Mouse (Mus musculus): Measurements from ENCODE around the gene Zfp114. TPM values are rescaled to one million over a fixed set of nuclear protein-coding genes. Genes with fewer than 3 reads are reported as not detected.

Zfp114 gene
- polyA plus RNA-seq, 1 experiment: 1.9 TPM

DNA sequence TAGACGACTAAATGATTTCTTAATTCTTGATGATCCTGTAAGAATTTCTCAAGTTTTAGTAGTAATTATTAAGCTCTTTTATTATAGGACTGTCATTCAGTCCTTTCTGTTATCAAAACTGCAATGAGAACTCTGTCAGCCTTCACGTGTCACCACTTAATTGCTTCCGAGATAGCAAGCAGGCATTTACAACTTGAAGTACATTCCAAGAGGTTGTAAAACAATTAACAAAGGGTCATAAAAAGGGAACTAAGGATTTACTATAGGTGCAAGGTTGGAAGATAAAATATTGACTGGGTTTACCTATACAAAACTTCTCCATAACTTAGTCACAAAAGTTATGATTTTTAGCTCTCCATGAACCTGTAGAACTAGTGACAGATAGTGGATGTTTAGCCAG, 18.3 kb downstream of the Zfp114 start:
- Histone ChIP-seq H3K27ac (ENCODE audit: insufficient read depth, low read length) (no peak overlapping the region), H3K4me1 (ENCODE audit: control insufficient read depth, insufficient read depth, low read length) (peaks cover 3% of the 10 kb centered on the region), H3K36me3 (ENCODE audit: control insufficient read depth, insufficient read depth, low read length, poor library complexity, severe bottlenecking) (peaks cover 3% of the 10 kb centered on the region; the same call in 1 of the 2 replicates), H3K27me3 (ENCODE audit: control insufficient read depth, insufficient read depth, low read length, poor library complexity, severe bottlenecking) (no peaks in the 10 kb centered on the region), H3K4me3 (ENCODE audit: low read depth, low read length) (no peak overlapping the region), H3K9me3 (replicated peaks; ENCODE audit: control insufficient read depth, insufficient read depth, low read length, poor library complexity, severe bottlenecking) (peaks cover 2% of the 10 kb centered on the region; the same call in 1 of the 2 replicates), H3K9ac (ENCODE audit: low read depth, poor library complexity, severe bottlenecking) (no peak overlapping the region)
- TF ChIP-seq EP300 (IDR thresholded peaks at IDR 0.05; ENCODE audit: insufficient read depth, low read depth, low read length) (no peak), CTCF (IDR thresholded peaks at IDR 0.05; ENCODE audit: low read depth, low read length) (no peak), POLR2A (IDR thresholded peaks at IDR 0.05; ENCODE audit: insufficient read depth, low read length) (no peak)

DNA sequence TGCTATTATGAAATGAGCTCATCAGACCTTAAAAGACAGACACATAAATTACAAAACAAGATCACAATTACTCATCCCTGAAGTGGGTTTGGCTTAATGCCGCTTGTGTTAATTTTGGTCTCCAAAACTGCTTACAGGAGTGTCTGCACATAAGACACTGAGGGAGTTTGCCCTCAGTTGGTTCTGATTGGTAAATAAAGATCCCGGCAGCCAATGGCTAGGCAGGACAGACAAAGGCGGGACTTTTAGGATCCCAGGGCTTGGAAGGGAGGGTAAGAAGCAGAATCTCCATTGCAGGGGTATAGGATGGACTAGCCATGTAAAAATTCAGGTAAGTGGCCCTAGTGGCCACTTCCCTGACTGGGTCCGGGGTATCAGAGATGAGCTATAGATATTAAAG, 22.1 kb downstream of the Zfp114 start:
- TF ChIP-seq POLR2A (IDR thresholded peaks at IDR 0.05; ENCODE audit: insufficient read depth, low read length) (no peak), CTCF (IDR thresholded peaks at IDR 0.05; ENCODE audit: low read depth, low read length) (no peak), EP300 (IDR thresholded peaks at IDR 0.05; ENCODE audit: insufficient read depth, low read depth, low read length) (no peak)
- Histone ChIP-seq H3K4me3 (ENCODE audit: low read depth, low read length) (no peak overlapping the region), H3K27me3 (ENCODE audit: control insufficient read depth, insufficient read depth, low read length, poor library complexity, severe bottlenecking) (no peaks in the 10 kb centered on the region), H3K9me3 (replicated peaks; ENCODE audit: control insufficient read depth, insufficient read depth, low read length, poor library complexity, severe bottlenecking) (peaks cover 7% of the 10 kb centered on the region), H3K36me3 (ENCODE audit: control insufficient read depth, insufficient read depth, low read length, poor library complexity, severe bottlenecking) (peaks cover 27% of the 10 kb centered on the region), H3K9ac (ENCODE audit: low read depth, poor library complexity, severe bottlenecking) (no peak overlapping the region), H3K4me1 (ENCODE audit: control insufficient read depth, insufficient read depth, low read length) (no peaks in the 10 kb centered on the region), H3K27ac (ENCODE audit: insufficient read depth, low read length) (no peak overlapping the region)

DNA sequence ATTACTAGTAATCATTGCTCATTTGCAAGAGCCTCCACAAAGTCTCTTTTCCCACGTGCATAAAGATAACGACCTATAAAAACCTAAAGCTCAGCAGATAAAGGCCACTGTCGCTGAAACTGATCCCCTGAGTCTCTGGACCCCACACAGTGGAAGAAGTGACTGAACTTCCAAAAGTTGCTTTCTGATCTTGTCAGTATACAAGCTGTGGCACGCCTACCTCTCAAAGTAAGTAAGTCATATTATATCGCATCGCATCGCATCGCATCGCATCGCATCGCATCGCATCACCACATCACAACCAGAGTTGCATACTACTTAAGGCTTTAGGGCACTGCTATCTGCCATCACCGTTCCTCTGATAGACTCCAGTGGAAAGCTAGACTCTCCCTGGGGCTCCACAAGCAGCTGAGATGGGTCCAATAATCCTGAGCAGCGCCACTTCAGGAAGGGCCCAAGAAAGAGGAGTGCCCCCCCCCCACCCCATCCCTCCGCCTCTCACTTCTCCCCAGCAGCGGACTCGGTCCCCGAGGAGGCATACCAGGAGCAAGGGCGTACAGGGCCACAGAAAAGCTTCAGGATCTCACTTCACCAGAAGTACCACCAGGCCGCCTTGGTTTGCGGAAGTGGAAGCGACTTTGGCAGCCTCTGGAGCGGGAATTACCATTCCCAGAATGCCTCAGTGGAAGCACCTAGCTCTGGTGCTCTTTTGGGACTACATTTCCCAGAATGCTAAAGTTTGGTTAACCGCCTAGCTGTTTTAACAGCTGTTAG, 32.8 kb downstream of the Zfp114 start:
- Histone ChIP-seq H3K36me3 (ENCODE audit: control insufficient read depth, insufficient read depth, low read length, poor library complexity, severe bottlenecking) (peaks cover 2% of the 10 kb centered on the region), H3K4me1 (ENCODE audit: control insufficient read depth, insufficient read depth, low read length) (peaks cover 1% of the 10 kb centered on the region), H3K4me3 (ENCODE audit: low read depth, low read length) (peak overlapping the region; percentile 97), H3K9me3 (replicated peaks; ENCODE audit: control insufficient read depth, insufficient read depth, low read length, poor library complexity, severe bottlenecking) (no peaks in the 10 kb centered on the region), H3K27ac (ENCODE audit: insufficient read depth, low read length) (no peak overlapping the region), H3K9ac (ENCODE audit: low read depth, poor library complexity, severe bottlenecking) (peak overlapping the region; percentile 82), H3K27me3 (ENCODE audit: control insufficient read depth, insufficient read depth, low read length, poor library complexity, severe bottlenecking) (no peaks in the 10 kb centered on the region; the same call in 1 of the 2 replicates)
- TF ChIP-seq EP300 (IDR thresholded peaks at IDR 0.05; ENCODE audit: insufficient read depth, low read depth, low read length) (no peak), CTCF (IDR thresholded peaks at IDR 0.05; ENCODE audit: low read depth, low read length) (no peak), POLR2A (IDR thresholded peaks at IDR 0.05; ENCODE audit: insufficient read depth, low read length) (no peak)

DNA sequence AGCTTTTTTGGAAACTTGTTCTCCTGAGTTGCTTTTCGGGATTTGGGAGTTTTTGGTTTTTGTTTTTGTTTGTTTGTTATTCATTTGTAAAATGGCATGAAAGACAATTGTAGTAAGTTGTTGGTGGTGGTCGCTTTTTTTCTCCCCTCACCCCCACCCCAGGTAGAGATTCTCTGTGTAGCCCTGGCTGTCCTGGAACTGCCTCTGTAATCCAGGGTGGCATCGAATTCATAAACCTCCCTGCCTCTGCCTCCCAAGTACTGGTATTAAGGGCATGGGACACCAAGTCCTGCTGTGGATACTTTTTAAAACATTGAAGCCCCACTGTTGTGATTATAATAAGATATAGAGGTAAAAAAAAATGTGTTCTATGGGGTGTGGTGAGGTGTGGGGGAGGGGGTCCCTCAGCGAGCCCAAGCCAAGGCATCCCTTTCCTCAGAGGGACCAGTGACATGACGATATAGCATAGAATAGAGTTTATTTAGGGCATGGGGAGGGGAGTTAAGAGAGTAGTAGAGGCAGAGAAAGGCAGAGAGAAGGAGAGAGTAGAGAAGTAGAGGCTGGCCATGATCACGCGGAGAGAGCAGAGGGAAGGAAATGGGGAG, 33.5 kb downstream of the Zfp114 start:
- Histone ChIP-seq H3K27me3 (ENCODE audit: control insufficient read depth, insufficient read depth, low read length, poor library complexity, severe bottlenecking) (no peaks in the 10 kb centered on the region; the same call in 1 of the 2 replicates), H3K9ac (ENCODE audit: low read depth, poor library complexity, severe bottlenecking) (no peak overlapping the region), H3K9me3 (replicated peaks; ENCODE audit: control insufficient read depth, insufficient read depth, low read length, poor library complexity, severe bottlenecking) (no peaks in the 10 kb centered on the region), H3K4me3 (ENCODE audit: low read depth, low read length) (no peak overlapping the region), H3K27ac (ENCODE audit: insufficient read depth, low read length) (no peak overlapping the region), H3K4me1 (ENCODE audit: control insufficient read depth, insufficient read depth, low read length) (peaks cover 1% of the 10 kb centered on the region), H3K36me3 (ENCODE audit: control insufficient read depth, insufficient read depth, low read length, poor library complexity, severe bottlenecking) (peaks cover 2% of the 10 kb centered on the region; the same call in 1 of the 2 replicates)
- TF ChIP-seq POLR2A (IDR thresholded peaks at IDR 0.05; ENCODE audit: insufficient read depth, low read length) (no peak), CTCF (IDR thresholded peaks at IDR 0.05; ENCODE audit: low read depth, low read length) (no peak), EP300 (IDR thresholded peaks at IDR 0.05; ENCODE audit: insufficient read depth, low read depth, low read length) (no peak)

DNA sequence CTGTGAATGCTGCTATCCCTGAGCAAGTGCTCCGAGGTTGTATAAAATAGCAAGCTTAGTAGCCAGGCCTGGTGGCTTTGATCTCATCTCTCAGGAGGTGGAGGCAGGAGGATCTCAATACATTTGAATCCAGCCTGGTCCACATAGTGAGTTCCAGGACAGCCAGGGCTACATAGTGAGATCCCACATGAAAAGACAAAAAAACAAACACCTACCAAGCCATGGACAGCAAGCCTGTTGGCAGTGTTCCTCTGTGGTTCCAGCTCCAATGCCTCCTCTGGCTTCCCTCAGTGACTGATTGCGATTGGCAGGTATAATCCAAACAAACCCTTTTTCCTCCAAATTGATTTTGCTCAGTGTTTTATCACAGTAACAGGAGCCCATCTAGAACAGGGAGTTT, 35.4 kb downstream of the Zfp114 start:
- Histone ChIP-seq H3K9me3 (replicated peaks; ENCODE audit: control insufficient read depth, insufficient read depth, low read length, poor library complexity, severe bottlenecking) (no peaks in the 10 kb centered on the region), H3K9ac (ENCODE audit: low read depth, poor library complexity, severe bottlenecking) (no peak overlapping the region), H3K27ac (ENCODE audit: insufficient read depth, low read length) (no peak overlapping the region), H3K4me3 (ENCODE audit: low read depth, low read length) (no peak overlapping the region), H3K4me1 (ENCODE audit: control insufficient read depth, insufficient read depth, low read length) (peaks cover 1% of the 10 kb centered on the region), H3K36me3 (ENCODE audit: control insufficient read depth, insufficient read depth, low read length, poor library complexity, severe bottlenecking) (no peaks in the 10 kb centered on the region), H3K27me3 (ENCODE audit: control insufficient read depth, insufficient read depth, low read length, poor library complexity, severe bottlenecking) (peaks cover 1% of the 10 kb centered on the region; the same call in 1 of the 2 replicates)
- TF ChIP-seq POLR2A (IDR thresholded peaks at IDR 0.05; ENCODE audit: insufficient read depth, low read length): no peak
- TF ChIP-seq CTCF (IDR thresholded peaks at IDR 0.05; ENCODE audit: low read depth, low read length): no peak
- TF ChIP-seq EP300 (IDR thresholded peaks at IDR 0.05; ENCODE audit: insufficient read depth, low read depth, low read length): no peak

DNA sequence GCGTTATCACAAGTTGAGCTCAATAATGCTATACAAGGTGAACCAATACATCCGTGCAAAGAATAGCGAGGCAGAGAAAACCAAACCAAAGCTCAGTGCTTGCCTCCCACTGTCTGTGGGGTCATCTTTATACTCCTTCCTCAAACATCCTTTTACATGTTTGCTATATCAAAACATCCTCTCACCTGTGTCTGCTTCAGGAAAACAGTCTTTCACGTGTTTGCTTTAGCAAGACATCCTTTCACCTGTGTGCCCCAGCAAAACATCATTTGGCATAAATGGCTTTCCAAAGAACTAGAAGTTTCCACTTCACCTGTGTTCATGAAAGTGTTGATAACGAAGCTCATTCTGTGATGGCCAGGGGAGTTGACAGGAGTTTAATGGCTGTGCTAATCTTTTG, 36.5 kb downstream of the Zfp114 start, which contains the start of gene Zfp111:
Gene Zfp111 (minus strand): TSS at position 101 of the 400 bp plus-strand sequence.
- no peak for TF ChIP-seq EP300 (IDR thresholded peaks at IDR 0.05; ENCODE audit: insufficient read depth, low read depth, low read length)
- no peaks in the 10 kb centered on the region for H3K9me3 ChIP-seq (replicated peaks; ENCODE audit: control insufficient read depth, insufficient read depth, low read length, poor library complexity, severe bottlenecking)

More for the DNA sequence above, 36.5 kb downstream of the Zfp114 start, which contains the start of gene Zfp111:
- H3K4me3 ChIP-seq (ENCODE audit: low read depth, low read length): no peak within 1 kb of the TSS
- peaks cover 1% of the 10 kb centered on the region; the same call in 1 of the 2 replicates for H3K27me3 ChIP-seq (ENCODE audit: control insufficient read depth, insufficient read depth, low read length, poor library complexity, severe bottlenecking)
- no peaks in the 10 kb centered on the region for H3K36me3 ChIP-seq (ENCODE audit: control insufficient read depth, insufficient read depth, low read length, poor library complexity, severe bottlenecking)
- H3K4me1 ChIP-seq (ENCODE audit: control insufficient read depth, insufficient read depth, low read length): peaks cover 1% of the 10 kb centered on the region
- no peak within 1 kb of the TSS for H3K27ac ChIP-seq (ENCODE audit: insufficient read depth, low read length)
- H3K9ac ChIP-seq (ENCODE audit: low read depth, poor library complexity, severe bottlenecking): no peak within 1 kb of the TSS

Other genes starting within 250 kb of the Zfp114 start
- not detected in 2 replicates for gene Vmn1r179, start 248.1 kb upstream of the Zfp114 start, polyA plus RNA-seq (2011; ENCODE audit: insufficient read depth, insufficient read length, low read depth, missing spikeins)
- gene Vmn1r180, start 224.4 kb upstream of the Zfp114 start, polyA plus RNA-seq (2011; ENCODE audit: insufficient read depth, insufficient read length, low read depth, missing spikeins): not detected in 2 replicates
- gene Vmn1r181, start 200.4 kb upstream of the Zfp114 start, polyA plus RNA-seq (2011; ENCODE audit: insufficient read depth, insufficient read length, low read depth, missing spikeins): 0.15 TPM in 1 of 2 replicates, not detected in the other
- gene V1rd19, start 173.4 kb upstream of the Zfp114 start, polyA plus RNA-seq (2011; ENCODE audit: insufficient read depth, insufficient read length, low read depth, missing spikeins): not detected in 2 replicates
- gene Vmn1r183, start 121.8 kb upstream of the Zfp114 start, polyA plus RNA-seq (2011; ENCODE audit: insufficient read depth, insufficient read length, low read depth, missing spikeins): not detected in 2 replicates
- gene Zfp180, start 93.1 kb upstream of the Zfp114 start, polyA plus RNA-seq (2011; ENCODE audit: insufficient read depth, insufficient read length, low read depth, missing spikeins): 16.9 and 18.2 TPM in 2 replicates
- 1.3 and 1.4 TPM in 2 replicates for gene Zfp112, start 62.7 kb upstream of the Zfp114 start, polyA plus RNA-seq (2011; ENCODE audit: insufficient read depth, insufficient read length, low read depth, missing spikeins)
- gene Zfp235, start 40.9 kb upstream of the Zfp114 start, polyA plus RNA-seq (2011; ENCODE audit: insufficient read depth, insufficient read length, low read depth, missing spikeins): 3.9 and 4.6 TPM in 2 replicates
- 7.9 and 8.9 TPM in 2 replicates for gene Zfp111, start 36.4 kb downstream of the Zfp114 start, polyA plus RNA-seq (2011; ENCODE audit: insufficient read depth, insufficient read length, low read depth, missing spikeins)
- 3.9 and 4.5 TPM in 2 replicates for gene Zfp109, start 62.5 kb downstream of the Zfp114 start, polyA plus RNA-seq (2011; ENCODE audit: insufficient read depth, insufficient read length, low read depth, missing spikeins)
- 0.36 TPM in 1 of 2 replicates, not detected in the other for gene Zfp108, start 79.7 kb downstream of the Zfp114 start, polyA plus RNA-seq (2011; ENCODE audit: insufficient read depth, insufficient read length, low read depth, missing spikeins)
- 8.5 and 14.3 TPM in 2 replicates for gene Zfp93, start 95.4 kb downstream of the Zfp114 start, polyA plus RNA-seq (2011; ENCODE audit: insufficient read depth, insufficient read length, low read depth, missing spikeins)
- 5.6 and 9.0 TPM in 2 replicates for gene Zfp61, start 126.2 kb downstream of the Zfp114 start, polyA plus RNA-seq (2011; ENCODE audit: insufficient read depth, insufficient read length, low read depth, missing spikeins)
- gene Zfp94, start 141.6 kb downstream of the Zfp114 start, polyA plus RNA-seq (2011; ENCODE audit: insufficient read depth, insufficient read length, low read depth, missing spikeins): 4.7 and 5.3 TPM in 2 replicates
- gene Tescl, start 158.9 kb downstream of the Zfp114 start, polyA plus RNA-seq (2011; ENCODE audit: insufficient read depth, insufficient read length, low read depth, missing spikeins): not detected in 2 replicates
- not detected in 2 replicates for gene Lypd5, start 174.1 kb downstream of the Zfp114 start, polyA plus RNA-seq (2011; ENCODE audit: insufficient read depth, insufficient read length, low read depth, missing spikeins)
- gene Kcnn4, start 195.2 kb downstream of the Zfp114 start, polyA plus RNA-seq (2011; ENCODE audit: insufficient read depth, insufficient read length, low read depth, missing spikeins): 1.4 and 1.8 TPM in 2 replicates
- gene Smg9, start 224.6 kb downstream of the Zfp114 start, polyA plus RNA-seq (2011; ENCODE audit: insufficient read depth, insufficient read length, low read depth, missing spikeins): 25.5 and 37.9 TPM in 2 replicates